Mouse (Mus musculus): ENCODE measurements around the gene Tnni3.

Tnni3 gene

DNA sequence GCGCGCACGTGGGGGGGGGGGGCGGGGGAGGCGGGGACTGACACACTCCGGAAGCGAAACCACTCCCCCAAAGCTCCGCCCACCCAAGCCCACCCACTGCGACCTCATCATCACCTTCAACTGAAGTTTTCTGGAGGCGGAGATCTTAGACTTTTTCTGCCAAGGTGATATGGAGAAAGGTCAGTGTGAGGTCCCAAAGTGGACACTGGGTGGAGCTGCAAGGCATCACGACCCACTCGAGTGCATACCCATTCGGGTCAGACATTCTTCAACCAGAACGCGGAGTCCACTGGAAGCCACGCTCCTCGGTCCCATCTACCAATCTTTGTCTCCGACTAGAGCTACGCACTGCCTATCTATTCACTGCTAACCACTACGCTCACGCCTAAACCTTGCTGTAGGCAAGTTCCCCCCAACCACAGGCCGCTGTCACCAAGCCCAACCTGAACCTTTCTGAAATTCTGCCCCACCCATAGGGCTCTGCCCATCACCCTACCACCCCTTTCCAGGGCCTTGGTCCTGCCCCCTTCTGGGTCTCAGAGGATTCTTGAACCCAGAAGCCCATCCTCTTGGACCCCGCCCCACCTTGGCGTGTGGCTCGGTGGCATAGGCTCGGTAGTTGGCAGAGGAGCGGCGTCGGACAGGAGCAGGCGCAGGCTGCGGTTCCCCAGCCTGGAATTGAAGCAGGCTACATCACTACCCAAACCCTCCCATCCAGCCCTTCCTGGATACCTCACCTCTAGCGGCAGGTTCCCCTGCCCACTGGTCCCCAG is 2.6 kb downstream of the Tnni3 start:
- no peak for DNase-seq (ENCODE audit: low read depth, low spot score)

DNA sequence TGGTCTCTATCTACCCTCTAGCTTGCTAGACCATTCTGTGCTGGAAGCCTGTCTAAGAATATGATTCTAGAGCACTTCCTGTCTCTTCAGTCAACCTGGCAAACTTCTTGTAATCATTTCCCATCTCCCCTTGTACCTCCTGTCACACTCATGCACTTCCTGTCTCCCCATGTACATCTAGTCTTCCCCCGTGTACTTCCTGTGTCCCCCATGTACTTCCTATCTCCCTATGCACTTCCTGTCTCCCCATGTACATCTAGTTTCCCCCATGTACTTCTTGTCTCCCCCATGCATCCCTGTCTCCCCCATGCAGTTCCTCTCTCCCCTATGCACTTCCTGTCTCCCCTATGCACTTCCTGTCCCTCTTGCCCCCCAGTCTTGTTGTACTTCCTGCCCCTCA is 5.5 kb downstream of the Tnni3 start:
- DNase-seq (ENCODE audit: low read depth, low spot score), result no peak

GRCm38 (mm10) chr7:4516332-4517050 is 7.5 kb downstream of the Tnni3 start, which contains the start of gene Tnnt1:
TSS of gene Tnnt1 (minus strand) at chr7:4516382.
- DNase-seq (ENCODE audit: low read depth, low spot score), result peak; percentile 66

DNA sequence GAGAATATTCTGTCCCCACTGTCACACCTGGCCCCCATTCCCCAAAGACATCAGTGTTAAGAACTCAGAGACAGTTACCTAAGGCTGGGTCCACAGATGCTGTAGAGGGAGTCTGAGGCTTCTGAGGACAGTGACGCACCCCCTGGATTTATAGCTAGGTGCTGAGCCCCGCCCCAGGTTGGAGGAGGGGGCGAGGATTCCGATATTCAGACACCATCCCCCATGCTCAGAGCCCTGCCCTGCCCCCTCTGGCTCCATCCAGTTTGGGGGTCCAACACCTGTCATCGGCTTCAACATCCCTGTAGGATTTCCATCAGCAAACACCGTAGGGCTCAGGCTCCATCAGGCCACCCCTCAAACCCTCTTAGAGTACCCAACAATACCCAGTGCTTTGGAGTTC is 8.2 kb downstream of the Tnni3 start:
- DNase-seq (ENCODE audit: low read depth, low spot score), result no peak

- no peak for DNase-seq (ENCODE audit: low read depth, low spot score)
Observed at GRCm38 (mm10) chr7:4513829-4514712, 10.0 kb downstream of the Tnni3 start.

- peak; percentile 67 for DNase-seq (ENCODE audit: low read depth, low spot score)
Observed at GRCm38 (mm10) chr7:4513236-4513635, 10.8 kb downstream of the Tnni3 start.

DNA sequence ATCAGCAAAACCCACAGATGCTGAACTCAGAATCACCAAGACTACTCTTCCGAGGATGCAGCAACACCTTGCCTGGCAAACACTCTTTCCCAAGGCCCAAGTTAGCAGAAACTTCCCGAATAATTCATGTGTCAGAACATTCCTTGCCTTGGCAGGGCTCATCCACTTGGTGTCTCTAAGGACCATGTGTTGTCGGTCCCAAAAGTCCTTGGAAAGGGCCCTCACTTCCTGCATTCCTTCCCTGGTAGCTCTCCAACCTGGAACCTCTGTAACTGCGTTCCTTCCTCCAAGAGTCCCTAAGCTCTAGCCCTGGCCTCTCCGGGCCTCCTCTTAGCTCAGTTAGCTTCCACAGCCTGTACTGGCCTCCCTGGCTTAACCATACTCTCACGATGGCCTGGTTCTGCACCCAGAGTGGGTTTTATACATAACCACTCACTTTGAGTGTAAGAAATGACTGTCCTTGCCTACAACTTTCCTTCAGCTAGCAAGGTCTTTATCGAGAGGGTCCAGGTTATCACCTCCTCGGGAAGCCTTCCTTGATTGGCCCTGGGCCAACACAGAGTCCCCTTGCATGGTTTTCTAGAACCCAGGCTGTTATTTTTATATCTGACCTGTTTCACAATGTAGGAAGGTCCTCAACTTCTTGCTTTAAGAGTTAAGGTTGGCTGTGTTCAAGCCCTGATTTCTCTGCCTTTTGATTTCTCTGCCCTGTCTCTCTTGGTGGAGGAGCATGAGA is 12.4 kb downstream of the Tnni3 start:
- no peak for DNase-seq (ENCODE audit: low read depth, low spot score)

DNA sequence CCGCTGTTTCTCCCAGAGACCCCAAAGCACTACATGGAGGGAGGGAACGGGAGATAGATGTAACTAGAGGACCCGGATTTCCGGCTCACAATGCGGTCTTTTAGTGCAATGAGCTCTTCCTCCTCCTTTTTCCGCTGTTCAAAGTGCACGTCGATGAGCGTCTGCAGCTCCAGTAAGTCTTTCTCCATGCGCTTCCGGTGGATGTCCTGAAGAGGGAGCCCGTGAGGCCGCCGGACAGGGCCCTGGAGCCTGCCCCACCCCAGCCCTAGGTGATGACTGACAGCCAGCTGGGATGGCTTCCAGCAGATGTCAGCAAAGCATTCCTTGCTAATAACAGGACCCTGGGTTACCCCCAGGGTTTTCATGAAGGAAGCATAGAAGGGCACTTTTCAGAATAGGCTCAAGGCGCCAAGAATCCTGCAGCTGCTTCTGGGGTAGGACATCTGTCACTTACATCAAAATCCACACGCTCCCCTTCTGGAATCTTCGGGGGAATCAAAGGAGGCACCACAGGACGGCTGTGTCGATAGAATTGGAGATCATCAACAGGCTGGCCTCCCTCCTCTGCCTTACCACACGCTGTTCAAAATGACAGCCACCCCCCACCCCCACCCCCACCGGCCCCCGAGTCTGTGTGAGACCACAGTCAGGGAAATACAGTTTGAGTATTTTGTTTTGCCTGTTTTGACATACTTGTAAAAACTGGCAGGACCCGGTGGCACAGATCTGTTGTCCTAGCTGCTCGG is 14.0 kb downstream of the Tnni3 start:
- DNase-seq (ENCODE audit: low read depth, low spot score), result peak; percentile 87

DNA sequence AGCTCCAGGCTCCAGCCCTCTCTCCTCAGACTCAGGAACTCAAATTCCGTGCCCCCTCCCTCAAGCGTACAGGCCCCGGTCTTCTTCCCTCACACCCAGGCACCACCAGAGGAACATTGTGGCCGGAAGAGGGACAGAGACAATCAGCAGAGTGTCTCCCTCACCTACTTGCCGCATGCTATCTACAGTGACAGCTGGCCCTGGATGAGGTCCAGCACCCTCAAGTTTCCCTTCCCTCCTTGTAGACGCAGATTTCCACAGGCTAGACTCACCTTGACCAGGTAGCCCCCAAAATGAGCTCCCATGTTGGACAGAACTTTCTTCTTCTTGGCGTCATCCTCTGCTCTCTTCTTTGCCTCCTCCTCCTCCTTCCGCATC is 15.3 kb downstream of the Tnni3 start:
- DNase-seq (ENCODE audit: low read depth, low spot score), result no peak

GRCm38 (mm10) chr7:4508062-4508738 is 15.8 kb downstream of the Tnni3 start:
- no peak for DNase-seq (ENCODE audit: low read depth, low spot score)

DNA sequence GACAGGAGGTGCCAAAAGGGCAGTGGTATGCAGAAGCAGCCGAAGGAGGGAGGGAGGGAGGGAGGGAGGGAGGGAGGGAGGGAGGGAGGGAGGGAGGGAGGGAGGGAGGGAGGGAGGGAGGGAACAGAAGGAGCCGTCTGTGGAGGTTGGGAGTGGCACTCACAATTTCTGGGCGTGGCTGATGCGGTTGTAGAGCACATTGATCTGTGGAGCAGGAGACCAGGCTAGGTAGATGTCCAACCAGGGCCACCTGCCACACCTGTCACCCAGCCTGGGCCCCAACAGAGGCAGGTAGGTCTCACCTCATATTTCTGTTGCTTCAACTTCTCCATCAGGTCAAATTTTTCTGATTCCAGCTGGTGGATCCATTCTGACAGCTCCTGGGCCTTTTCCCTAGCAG is 16.8 kb downstream of the Tnni3 start:
- DNase-seq (ENCODE audit: low read depth, low spot score), result no peak

- no peak for DNase-seq (ENCODE audit: low read depth, low spot score)
Observed at GRCm38 (mm10) chr7:4504646-4505435, 19.2 kb downstream of the Tnni3 start.

GRCm38 (mm10) chr7:4503858-4504257 is 20.2 kb downstream of the Tnni3 start:
- DNase-seq (ENCODE audit: low read depth, low spot score), result no peak

GRCm38 (mm10) chr7:4503100-4503499 is 20.9 kb downstream of the Tnni3 start:
- no peak for DNase-seq (ENCODE audit: low read depth, low spot score)

DNA sequence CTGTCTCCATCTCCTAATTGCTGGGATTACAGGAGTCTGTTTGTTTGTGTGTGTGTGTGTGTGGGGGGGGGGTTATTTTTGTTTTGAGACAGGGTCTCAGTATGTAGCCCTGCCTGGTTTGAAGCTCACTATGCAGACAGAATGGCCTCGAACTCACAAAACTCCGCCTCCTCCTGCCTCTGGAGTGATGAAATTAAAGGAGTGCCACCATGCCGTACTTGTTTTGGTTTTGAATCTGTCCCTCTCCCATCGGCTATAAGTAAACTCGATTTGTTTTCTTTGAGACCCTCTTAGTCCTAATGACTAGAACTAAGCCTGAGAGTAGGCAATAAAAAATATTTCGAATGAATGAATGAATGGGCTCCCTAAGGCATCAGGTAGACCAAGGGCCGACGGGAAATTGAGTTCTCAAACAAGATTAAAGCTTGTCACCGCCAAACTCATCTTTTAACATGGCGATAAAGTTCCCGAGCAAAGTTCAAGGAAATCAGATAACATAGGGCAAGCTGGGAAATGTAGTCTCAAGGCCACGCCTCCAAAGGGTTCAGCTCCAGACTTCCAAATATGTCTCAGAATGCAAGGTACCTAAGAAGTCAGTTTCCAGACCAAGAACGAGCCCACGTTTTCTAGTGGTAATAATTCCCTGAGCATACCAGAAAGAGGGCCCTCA is 21.5 kb downstream of the Tnni3 start:
- DNase-seq (ENCODE audit: low read depth, low spot score), result no peak

DNA sequence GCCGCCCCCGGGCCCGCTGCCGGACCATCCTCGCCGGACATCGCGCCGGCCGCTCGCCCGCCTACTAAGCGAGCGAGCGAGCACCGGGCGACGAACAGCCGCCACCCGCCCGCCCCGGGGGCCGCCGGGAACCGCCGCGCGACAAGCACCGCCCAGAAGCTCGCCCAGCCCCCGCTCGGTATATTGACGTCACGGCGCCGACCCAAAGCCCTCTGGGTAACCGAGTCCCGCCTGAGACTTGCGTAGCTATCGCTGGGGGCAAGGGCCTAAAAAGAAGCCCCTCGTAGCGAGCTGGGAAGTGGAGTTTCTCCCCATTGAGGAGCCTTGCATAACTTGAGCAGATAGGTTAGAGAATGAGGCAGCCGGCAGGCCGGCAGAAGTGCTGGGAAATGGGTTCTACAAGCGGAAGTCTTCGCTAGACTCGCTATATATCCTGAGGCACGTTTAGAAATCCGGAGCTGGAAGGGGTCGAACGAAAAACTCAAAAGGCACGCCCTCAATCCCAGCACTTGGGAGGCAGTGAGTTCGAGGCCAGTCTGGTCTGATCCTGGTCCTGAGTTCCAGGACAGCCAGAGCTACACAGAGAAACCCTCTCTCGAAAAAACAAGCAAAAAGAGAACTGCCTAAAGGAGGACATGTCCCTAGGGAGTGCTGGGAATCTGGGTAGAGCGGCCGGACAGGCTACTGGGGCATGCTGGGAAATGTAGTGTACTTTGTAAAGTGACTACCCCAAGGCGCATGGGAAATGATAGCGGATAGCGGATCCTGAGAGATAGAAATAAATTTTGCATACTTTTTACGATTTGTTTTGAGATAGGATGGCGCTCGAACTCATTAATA is 22.3 kb downstream of the Tnni3 start, which contains the start of gene Ppp1r12c:
Gene Ppp1r12c, minus strand, starts transcription at position 123 of the 840 bp plus-strand sequence.
- DNase-seq (ENCODE audit: low read depth, low spot score), result peak; percentile 92

DNA sequence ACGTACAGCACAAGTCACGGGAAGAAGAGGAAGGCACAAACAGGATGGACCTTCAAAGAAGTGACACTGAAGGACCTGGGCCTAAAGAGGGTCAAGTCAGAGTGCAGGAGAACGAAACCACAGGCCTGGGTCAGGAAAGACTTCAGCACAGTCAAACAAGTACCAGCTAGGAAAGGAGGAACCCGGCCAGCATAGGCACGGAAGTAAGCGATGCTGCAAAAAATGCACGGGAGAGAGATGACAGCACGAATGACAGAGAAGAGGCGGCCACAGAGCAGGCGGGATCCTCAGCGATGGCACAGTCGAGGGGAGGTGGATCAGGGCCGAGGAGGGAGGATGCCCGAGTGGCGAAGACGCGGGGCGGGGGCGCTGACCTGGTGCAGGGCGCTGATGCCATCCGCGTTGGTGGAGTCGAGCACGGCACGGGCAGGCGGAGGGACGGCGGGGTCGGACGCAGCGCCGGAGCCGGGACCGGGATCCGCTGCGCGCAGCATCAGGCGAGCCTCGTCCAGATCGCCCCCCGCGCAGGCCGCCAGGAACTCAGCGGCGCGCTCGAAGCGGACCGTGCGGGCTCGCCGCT is 23.0 kb downstream of the Tnni3 start:
- no peak for DNase-seq (ENCODE audit: low read depth, low spot score)
